Mouse (Mus musculus) C2C12 (cell line): ENCODE data around the gene Sap30bp.

Experiments used
- CEBPB ChIP-seq: IDR thresholded peaks from one replicate; pipeline ENCODE4 v1.6.1; 2011; ENCODE audit warnings: low read depth, mild to moderate bottlenecking, control low read depth, moderate library complexity
- CTCF ChIP-seq: IDR thresholded peaks from one replicate; pipeline ENCODE4 v1.5.1; 2011; ENCODE audit not compliant: control insufficient read depth, insufficient read depth, insufficient read length
- MAX ChIP-seq: IDR thresholded peaks from one replicate; pipeline ENCODE4 v1.6.1; 2011; ENCODE audit warnings: mild to moderate bottlenecking, control low read depth
- MYOD1 ChIP-seq: IDR thresholded peaks from one replicate; pipeline ENCODE4 v1.6.1; 2011; ENCODE audit warnings: low read depth; ENCODE audit not compliant: control insufficient read depth, insufficient read length
- MYOG ChIP-seq: IDR thresholded peaks from one replicate; pipeline ENCODE4 v1.6.1; 2011; ENCODE audit not compliant: control insufficient read depth, insufficient read length; ENCODE audit errors: extremely low read depth
- USF1 ChIP-seq: IDR thresholded peaks from one replicate; pipeline ENCODE4 v1.6.1; 2011; ENCODE audit warnings: low read depth, mild to moderate bottlenecking, control low read depth, moderate library complexity

GRCm38 (mm10) chr11:116008832-116009375 lies 75.8 kb downstream of the Sap30bp start:
- TF ChIP-seq CTCF (no peak), MAX (no peak), MYOG (no peak), MYOD1 (no peak), USF1 (no peak), CEBPB (no peak)
